Mouse (Mus musculus): ENCODE measurements around the gene Fam227b.
A peak's percentile ranks its signal among the peaks of the same experiment; 100 is the strongest.

Fam227b gene

GRCm38 (mm10) chr2:126151855-126152571 is at the start of gene Fam227b, which contains the start of gene Dtwd1:
Gene Fam227b (minus strand): TSS chr2:126152004.
Gene Dtwd1 (plus strand): TSS chr2:126152141.
- DNase-seq (ENCODE audit: low spot score), result peak; percentile 96

GRCm38 (mm10) chr2:126198971-126199370 is 47.2 kb upstream of the Fam227b start:
- no peak for DNase-seq (ENCODE audit: low spot score)

GRCm38 (mm10) chr2:126195631-126196356 is 44.0 kb upstream of the Fam227b start:
- DNase-seq (ENCODE audit: low spot score), result no peak

DNA sequence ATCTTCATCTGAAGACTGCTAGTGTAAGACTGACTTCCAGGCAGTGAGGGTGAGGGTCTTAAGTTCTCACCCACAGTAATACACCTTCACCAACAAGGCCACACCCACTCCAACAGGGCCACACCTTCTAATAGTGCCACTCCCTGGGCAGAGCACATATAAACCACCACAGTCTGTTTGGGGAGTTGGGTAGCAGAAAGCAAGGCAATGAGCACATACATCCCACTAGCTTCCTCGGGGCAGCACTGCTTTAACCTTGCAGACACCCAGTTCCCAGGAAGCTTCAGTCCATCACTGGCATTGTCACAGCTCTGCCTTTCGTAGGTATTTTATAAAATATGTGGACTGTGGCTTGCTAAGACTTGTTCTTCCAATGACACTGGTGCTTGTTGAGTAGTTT is 40.3 kb upstream of the Fam227b start:
- DNase-seq (ENCODE audit: low spot score), result no peak

DNA sequence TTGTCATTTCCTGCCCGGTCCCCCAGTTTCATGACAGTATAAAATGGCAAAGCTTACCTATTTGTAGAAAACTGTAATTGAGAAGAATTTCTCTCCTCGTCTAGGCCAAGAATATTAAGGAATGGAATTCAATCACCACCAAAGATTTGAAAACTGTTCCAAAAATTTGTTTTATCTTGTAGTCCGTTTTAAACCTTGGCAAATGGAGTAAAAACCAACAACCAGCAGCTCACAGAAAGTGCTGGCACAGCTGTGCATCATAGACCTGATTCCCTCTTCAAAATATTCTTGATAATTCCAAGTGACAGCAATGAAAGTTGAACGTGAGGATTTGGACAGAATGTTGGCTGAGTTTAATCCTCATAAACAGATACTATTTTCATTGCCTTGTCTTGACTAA is 39.5 kb upstream of the Fam227b start:
- no peak for DNase-seq (ENCODE audit: low spot score)

DNA sequence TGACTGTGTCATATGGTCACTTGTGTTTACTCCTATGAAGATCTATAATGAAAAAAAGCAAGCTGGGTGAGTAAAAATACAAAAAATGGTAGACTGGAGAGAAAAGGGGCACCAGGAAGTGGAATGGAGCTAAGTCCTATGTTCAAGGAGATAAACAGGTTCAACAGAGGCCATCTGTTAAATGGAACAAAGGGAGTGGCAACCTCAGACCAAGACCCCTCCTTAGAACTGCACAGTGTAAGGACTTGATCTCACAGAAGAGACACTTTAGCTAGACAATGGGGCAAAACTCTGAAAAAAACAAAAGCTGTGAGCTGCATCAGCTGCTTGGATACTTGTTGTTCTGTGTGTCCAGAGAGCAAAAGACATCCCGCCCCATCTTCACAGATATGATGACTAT is 19.6 kb upstream of the Fam227b start:
- DNase-seq (ENCODE audit: low spot score), result no peak

DNA sequence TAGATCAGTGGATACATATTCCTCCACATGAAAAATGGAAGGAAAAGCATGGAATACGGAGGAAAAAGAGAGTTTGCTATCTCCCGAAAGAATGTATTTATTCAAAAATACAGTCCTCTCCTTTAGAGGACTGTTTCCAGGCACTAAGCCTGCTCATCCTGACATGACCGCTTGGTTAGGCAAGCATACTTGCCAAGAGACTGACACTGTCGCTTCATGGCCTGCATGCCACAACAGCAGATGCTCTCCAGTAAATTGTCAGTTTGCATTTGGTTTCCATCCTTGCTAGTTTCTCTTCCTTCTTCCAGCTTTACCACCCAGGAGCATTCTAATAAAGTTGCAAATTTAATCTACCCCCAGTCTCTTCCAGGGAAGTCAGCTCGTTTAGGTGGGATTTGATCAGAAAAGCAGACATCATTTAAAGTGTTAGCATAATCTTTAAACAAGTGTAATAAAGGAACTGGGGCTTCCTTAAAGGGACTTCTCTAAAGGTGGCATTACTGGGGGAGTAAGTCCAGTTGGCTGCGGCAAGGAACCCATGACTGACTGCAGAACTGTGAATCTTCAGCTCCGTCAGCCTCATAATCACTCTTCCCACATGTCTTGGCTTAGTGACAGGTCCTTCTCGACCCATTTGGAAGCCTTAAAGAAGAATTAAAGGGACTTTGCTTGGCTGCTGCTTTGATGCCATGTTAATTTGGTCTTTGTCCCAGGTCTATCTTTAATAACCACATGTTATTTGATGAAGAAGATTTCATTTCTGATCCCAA is 15.2 kb upstream of the Fam227b start:
- no peak for DNase-seq (ENCODE audit: low spot score)

DNA sequence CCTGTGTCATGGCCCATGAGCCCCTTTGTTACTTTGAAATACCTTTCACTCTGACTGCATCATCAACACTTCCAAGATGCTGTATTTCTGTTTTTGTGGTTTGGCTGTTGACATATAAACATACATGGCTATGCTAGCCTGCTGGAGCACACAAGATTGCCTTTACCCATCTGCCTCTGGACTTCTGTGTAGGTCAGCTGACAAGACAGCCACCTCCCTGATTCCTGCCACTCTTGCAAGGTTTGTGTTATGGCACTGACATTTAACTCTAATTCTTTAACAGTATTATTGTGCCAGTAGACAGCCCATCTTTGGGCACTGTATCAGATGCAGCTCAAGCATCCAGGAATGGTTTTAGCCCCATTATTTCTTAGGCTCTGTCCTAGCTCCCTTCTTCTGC is 14.5 kb upstream of the Fam227b start:
- DNase-seq (ENCODE audit: low spot score), result no peak

DNA sequence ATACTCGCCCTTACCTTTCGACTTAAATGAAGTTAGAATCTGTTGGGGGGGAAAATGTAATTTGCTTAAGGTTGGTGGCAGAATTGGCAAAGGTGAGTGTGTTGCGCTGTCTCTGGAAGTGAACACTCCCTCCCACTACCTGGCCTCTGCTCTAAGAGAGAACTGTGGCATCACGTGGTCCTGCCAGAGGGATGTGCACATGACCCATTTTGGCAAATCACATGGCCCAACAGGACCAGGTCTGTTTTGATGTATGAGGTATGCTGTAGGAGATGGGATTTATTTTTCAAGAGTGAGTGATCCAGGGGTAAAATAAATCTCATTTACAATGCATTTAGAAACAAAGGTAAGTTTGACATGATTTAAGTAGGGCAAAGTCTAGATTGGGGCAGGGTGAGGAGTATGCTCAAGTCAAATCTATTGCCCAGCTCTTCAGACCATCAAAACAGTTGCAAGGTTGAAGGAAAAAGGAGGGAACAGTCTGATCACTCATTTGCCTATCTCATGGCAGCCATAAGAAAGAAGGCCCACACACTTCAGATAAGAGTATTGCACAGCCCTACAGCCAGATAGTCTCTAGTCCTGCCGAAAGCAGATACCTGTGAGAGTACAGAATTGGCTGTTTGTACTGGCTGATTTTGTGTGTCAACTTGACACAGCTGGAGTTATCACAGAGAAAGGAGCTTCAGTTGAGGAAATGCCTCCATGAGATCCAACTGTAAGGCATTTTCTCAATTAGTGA is 13.6 kb upstream of the Fam227b start:
- peak; percentile 12 for DNase-seq (ENCODE audit: low spot score)

DNA sequence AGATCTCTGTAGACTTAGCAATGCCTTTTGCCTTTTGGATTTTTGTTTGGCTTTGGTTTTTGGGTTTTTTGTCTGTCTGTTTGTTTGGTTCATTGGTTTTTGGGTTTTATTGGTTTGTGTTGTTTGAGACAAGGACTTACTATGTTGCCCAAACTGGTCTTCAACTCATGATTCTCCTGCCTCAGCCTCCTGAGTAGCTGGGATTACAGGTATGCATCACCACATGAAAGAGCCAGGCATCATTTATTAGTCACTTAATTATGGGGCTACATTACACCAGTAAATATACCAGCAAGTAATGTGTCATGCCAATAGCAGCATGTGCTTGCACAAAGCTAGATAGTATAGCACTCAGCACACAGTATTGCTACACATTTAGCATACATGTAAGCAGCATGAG is 4.1 kb downstream of the Fam227b start:
- no peak for DNase-seq (ENCODE audit: low spot score)

- no peak for DNase-seq (ENCODE audit: low spot score)
Measured at GRCm38 (mm10) chr2:126094616-126095015, 57.2 kb downstream of the Fam227b start.

DNA sequence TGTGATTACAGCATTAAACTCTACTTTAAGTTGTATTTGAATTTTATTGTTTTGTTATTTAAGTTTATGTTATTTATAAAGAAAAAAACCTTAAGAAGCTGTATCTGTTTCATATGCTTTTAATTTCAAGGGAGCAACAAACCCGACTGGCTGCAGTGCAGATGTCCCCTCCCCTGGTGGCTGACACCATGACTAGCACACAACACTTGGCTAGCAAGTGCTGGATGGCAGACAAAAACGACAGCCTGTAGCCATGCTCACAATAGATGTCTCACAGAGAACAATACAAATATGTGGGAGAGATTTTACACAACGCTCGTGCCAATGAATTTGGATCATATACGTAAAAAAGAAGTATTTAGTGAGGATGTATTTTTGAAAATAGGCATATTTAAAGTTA is 61.4 kb downstream of the Fam227b start:
- no peak for DNase-seq (ENCODE audit: low spot score)

DNA sequence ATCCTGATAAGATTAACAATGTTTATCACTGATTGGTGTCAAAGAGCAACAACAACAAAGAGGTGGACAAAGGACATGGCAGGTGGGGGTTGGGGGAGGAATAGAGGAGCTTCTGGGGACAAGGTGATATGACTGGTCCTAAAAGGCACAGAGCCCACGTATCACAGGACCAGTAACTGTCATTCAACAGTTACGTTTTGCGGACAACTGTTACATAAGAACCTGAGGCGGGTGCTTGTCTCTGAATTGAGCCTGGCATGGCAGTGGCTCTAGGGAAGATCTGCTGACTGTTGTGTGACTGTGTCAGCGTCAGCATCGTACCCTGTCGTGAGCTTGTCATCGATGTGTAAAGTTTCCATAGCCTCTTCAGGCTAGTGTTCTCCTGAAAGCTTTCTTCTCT is 65.6 kb downstream of the Fam227b start:
- no peak for DNase-seq (ENCODE audit: low spot score)

DNA sequence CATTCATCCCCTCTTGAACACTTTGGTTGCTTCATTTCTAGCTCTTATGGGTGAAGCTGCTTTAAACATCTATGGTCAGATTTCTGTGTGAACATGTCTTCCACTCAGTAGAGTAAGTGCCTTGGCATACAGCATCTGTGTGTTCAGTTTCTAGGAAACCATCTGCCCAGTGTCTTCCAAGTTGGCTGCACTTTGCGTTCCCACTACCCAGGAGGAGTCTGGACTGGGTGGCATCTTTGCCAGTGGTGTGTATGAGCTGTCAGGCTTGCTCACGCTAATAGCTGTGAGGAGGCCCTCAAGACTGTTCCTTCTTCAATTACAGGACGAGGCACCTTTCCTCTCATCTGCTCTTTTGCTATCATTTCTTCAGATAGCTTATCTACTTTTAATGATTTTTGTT is 67.5 kb downstream of the Fam227b start:
- DNase-seq (ENCODE audit: low spot score), result no peak

- no peak for DNase-seq (ENCODE audit: low spot score)
Measured at GRCm38 (mm10) chr2:126079086-126079485, 72.7 kb downstream of the Fam227b start.

DNA sequence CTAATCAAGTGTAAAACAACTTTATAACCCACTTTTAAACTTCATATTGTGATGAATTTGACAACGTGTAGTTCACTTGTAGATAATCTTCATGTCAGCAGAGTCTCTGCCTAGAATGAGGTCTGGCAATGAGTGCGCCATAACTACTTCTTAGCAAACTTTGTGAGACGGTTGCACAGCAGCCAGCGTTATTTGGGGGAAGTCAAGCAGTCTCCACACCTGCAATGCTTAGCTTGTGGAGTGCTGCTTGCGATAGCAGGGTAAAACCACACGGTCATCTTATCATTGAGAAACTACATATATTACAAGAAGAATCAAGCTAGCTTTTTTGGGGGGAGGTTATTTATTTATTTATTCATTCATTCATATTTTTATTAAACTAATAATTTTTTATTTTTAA is 75.3 kb downstream of the Fam227b start:
- no peak for DNase-seq (ENCODE audit: low spot score)

DNA sequence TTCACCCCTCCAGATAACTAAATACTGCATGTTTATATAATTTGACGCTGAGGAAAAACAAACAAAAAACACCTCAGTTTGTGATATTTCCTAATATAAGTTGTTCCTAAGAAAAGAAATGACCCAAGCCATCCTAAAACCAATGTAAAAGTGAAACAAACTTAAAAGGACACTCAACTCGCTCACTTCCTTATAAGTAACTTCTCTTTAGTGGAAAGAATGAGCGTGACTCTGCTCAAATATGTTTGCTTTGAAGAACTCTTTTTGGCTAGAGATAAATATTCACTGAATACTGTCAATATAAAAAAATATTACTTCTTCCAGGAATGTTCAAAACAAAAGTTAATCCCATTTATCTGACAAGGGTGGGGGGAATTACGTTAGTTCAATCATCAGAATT is 78.1 kb downstream of the Fam227b start:
- no peak for DNase-seq (ENCODE audit: low spot score)

DNA sequence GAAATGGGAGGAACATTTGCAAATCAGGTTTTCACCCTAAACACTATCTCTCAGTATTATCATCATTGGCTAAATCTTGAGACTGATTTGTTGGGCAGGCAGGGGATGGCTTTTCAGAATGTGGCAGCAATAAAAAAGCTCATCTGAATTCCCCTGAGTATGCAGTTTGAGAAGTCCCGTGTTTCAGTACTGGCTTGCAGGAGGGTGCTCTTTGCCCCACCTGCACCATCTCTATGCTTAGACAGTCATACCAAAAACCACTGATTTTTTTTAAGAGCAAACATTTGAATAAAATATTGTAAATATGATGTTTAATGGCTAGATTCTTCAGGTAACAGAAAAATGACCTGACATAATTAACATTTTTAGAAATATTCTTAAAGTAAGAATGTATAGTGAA is 82.1 kb downstream of the Fam227b start:
- no peak for DNase-seq (ENCODE audit: low spot score)

DNA sequence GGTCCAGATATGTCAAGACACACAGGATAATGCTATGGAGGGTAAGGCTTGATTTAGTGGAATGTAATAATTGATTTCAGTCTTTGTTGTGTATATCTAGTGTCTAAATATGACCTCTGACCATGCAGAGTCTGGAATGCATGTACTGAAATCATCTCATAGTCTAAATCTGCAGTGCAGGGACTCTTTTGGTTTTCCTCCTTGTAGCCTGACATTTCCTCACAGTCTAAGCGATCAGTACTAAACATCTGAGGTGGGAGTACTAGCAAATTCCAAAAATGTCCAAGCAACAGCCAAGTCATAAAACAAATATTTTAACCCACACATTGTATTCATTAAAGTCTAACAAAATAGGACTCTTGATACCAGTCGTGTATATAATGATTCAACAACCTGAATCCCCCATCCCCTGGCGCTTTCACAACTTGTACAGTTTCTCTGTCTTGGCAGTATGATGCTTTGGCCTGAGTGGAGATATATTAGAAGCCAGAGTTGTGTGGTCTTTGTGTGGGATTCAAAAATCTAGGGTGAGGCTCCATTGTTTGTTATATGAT is 86.4 kb downstream of the Fam227b start:
- no peak for DNase-seq (ENCODE audit: low spot score)

DNA sequence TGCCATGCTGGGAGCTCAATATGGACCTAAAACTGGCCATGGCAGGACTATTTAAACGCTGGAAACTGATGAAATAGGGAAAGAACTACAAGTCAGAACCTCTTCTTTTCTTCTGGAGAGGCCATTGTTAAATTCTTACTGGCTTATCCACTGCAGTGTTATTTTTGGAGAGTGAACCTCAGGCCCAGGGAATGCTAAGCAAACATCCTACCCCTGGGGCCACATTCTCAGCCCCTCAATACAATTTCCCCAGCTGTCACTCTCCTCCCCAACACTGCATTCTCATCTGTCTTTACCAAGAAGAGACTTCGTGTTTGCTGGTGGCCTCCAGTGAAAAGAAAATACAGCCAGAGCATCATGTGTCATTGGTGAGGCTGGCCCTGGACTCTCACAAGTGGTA is 87.0 kb downstream of the Fam227b start:
- no peak for DNase-seq (ENCODE audit: low spot score)

- no peak for DNase-seq (ENCODE audit: low spot score)
Measured at GRCm38 (mm10) chr2:126062876-126063275, 88.9 kb downstream of the Fam227b start.

All from yolk sac, embryonic 10.5 days (tissue).